Mouse (Mus musculus) embryonic facial prominence, embryonic 13.5 days (tissue): ENCODE measurements around the gene Dusp3. TPM values are rescaled to one million over a fixed set of nuclear protein-coding genes. Genes with fewer than 3 reads are reported as not detected.
"Not testable (repeated sequence)": the region's sequence is repeated elsewhere in the genome, so short reads cannot be mapped to it uniquely, and the experiment has no call there.

Experiments
- ATAC-seq: fragments of 200-750 bp; cut with Nextera tagmentation; 2 replicates; pipeline ENCODE4 v1.8.0; 2017; ENCODE audit warnings: low read depth; ENCODE audit not compliant: insufficient number of reproducible peaks, insufficient read depth, low FRiP score, low TSS enrichment
- H3K27ac ChIP-seq: fragments of 300-500 bp; sonication (generic); 2 replicates; pipeline ENCODE4 v1.5.1; 2015; ENCODE audit warnings: moderate library complexity, mild to moderate bottlenecking, inconsistent platforms
- H3K27me3 ChIP-seq: fragments of 300-500 bp; sonication (generic); 2 replicates; pipeline ENCODE4 v1.6.1; 2015; ENCODE audit warnings: mild to moderate bottlenecking, inconsistent platforms
- H3K36me3 ChIP-seq: fragments of 300-500 bp; sonication (generic); 2 replicates; pipeline ENCODE4 v1.6.1; 2015; ENCODE audit warnings: mild to moderate bottlenecking, inconsistent platforms
- H3K4me1 ChIP-seq: fragments of 300-500 bp; sonication (generic); 2 replicates; pipeline ENCODE4 v1.6.1; 2015; ENCODE audit warnings: inconsistent platforms
- H3K4me2 ChIP-seq: fragments of 300-500 bp; sonication (generic); 2 replicates; pipeline ENCODE4 v1.6.1; 2015; ENCODE audit warnings: moderate library complexity, mild to moderate bottlenecking, inconsistent platforms
- H3K4me3 ChIP-seq: fragments of 300-500 bp; sonication (generic); 2 replicates; pipeline ENCODE4 v1.5.1; 2015; ENCODE audit warnings: mild to moderate bottlenecking, inconsistent platforms
- H3K9ac ChIP-seq: fragments of 300-500 bp; sonication (generic); 2 replicates; pipeline ENCODE4 v1.6.1; 2015; ENCODE audit warnings: mild to moderate bottlenecking, inconsistent platforms
- H3K9me3 ChIP-seq: fragments of 300-500 bp; sonication (generic); 2 replicates; pipeline ENCODE4 v1.6.1; 2016; ENCODE audit warnings: inconsistent platforms
- WGBS: fragments of 180-500 bp; shearing (Covaris S2); methylation state at CpG from one replicate; pipeline ENCODE4 v1.1.7; 2015; ENCODE audit warnings: mixed read lengths; 5-methylcytosine and 5-hydroxymethylcytosine counted together
- polyA plus RNA-seq: library from polyadenylated mRNA; unstranded; fragments of >200 nt; fragmentation: Nextera tagmentation; extraction: Ambion mirVana; gene quantifications from 2 replicates; pipeline ENCODE4 v1.2.1, GENCODE M21; 2015

Dusp3 gene
- polyA plus RNA-seq, 1 experiment from 2014 or later = 12.1 TPM

DNA sequence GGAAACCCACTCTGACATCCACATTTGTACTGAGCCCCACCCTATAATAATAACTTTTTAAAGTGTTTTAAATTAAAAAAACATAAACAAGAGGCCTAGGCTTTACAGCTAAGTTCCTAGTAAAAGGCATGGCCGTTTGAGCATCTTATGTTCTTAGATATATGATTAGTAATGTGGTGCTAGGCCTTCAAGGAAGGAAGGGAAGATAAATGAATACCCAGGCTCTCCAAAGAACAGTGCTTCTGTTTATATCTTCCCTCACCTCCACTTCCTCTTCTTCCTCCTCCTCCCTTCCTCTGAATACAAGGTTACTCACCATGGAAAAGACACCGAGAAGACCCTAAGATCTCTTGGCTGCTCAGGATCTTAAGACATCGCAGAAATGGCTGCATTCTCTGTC is 5.0 kb upstream of the Dusp3 start:
- Histone ChIP-seq H3K27ac (no peak overlapping the region), H3K4me1 (no peaks in the 10 kb centered on the region), H3K9ac (no peak overlapping the region), H3K4me2 (no peak overlapping the region), H3K9me3 (no peaks in the 10 kb centered on the region), H3K4me3 (no peak overlapping the region), H3K36me3 (no peaks in the 10 kb centered on the region), H3K27me3 (peaks cover 6% of the 10 kb centered on the region; the same call in 1 of the 2 replicates)
- no peak for ATAC-seq
- WGBS = 73% methylated on average over 3 of the region's 3 CpGs

DNA sequence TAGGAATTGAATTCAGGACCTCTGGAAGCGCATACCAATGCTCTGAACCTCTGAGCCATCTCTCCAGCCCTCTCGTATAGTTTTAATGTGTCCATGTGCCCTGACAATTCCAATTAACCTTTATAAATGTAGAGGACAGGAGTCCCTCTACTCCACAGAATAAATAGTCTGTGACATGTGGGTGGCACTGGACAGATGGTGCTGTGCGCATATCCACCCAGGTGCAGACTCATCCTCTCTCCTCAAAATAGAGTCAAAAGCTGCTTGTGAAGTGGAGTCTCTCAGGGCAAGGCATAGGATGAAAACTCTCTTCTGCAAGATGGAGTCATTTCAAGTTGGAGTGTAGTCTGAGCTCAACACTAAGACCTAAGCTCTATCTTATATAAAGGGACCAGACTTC is 3.4 kb upstream of the Dusp3 start:
- no peaks in the 10 kb centered on the region for H3K36me3 ChIP-seq
- ATAC-seq = no peak
- H3K27ac ChIP-seq = no peak overlapping the region
- H3K4me3 ChIP-seq = no peak overlapping the region
- H3K27me3 ChIP-seq = peaks cover 6% of the 10 kb centered on the region; the same call in 1 of the 2 replicates
- H3K4me2 ChIP-seq = no peak overlapping the region
- no peaks in the 10 kb centered on the region for H3K9me3 ChIP-seq
- 80% methylated on average over 3 of the region's 3 CpGs for WGBS
- peaks cover 10% of the 10 kb centered on the region for H3K4me1 ChIP-seq
- H3K9ac ChIP-seq = no peak overlapping the region

DNA sequence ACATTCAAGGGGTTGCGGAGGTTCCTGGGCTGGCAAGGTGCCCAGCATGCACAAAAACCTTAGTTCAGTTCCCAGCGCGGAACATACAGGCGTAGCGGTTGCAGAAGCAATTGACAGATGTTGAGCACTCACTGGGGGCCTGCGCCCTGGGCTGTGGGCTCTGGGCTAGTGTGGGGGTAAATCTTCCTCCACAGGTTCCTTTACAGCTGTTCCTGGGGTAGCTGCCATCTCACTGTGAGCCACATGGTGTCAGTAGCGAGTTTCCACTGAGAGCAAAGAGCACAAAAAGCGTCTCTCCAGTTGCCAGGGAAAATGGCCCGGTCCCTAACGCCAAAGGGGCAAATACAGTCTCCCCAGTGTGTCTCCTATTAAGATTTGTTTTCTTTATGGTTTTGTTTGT is 823 bp downstream of the Dusp3 start:
- Histone ChIP-seq H3K27me3 (peaks cover 10% of the 10 kb centered on the region; the same call in 1 of the 2 replicates), H3K4me3 (0 out of 2 replicates have a peak overlapping the region, but pooled peaks have one; percentile 7), H3K27ac (no peak overlapping the region), H3K4me2 (peak overlapping the region; percentile 30; the same call in 1 of the 2 replicates), H3K36me3 (no peaks in the 10 kb centered on the region), H3K9me3 (no peaks in the 10 kb centered on the region), H3K4me1 (peaks cover 20% of the 10 kb centered on the region), H3K9ac (no peak overlapping the region)
- ATAC-seq = no peak
- WGBS = 3% methylated on average over 10 of the region's 10 CpGs

DNA sequence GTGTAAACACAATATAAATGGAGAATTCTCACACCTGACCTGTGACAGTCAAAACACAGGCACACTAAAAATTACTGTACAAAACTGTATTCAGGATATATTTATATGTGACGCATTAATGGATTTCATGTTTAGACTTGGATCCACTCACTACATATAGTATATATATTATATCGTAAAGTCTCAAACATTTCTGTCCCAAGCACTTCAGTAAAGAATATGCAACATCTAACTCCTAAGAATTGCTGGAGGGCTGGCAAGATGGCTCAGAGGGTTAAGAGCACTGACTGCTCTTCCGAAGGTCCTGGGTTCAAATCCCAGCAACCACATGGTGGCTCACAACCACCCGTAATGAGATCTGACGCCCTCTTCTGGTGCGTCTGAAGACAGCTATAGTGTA is 1.4 kb downstream of the Dusp3 start:
- Histone ChIP-seq H3K27me3 (peaks cover 10% of the 10 kb centered on the region; the same call in 1 of the 2 replicates), H3K4me1 (peaks cover 20% of the 10 kb centered on the region)
- H3K9me3 ChIP-seq, ATAC-seq, H3K27ac ChIP-seq, H3K36me3 ChIP-seq, H3K4me3 ChIP-seq, H3K9ac ChIP-seq, H3K4me2 ChIP-seq: not testable (repeated sequence)
- WGBS = 64% methylated on average over 6 of the region's 6 CpGs

DNA sequence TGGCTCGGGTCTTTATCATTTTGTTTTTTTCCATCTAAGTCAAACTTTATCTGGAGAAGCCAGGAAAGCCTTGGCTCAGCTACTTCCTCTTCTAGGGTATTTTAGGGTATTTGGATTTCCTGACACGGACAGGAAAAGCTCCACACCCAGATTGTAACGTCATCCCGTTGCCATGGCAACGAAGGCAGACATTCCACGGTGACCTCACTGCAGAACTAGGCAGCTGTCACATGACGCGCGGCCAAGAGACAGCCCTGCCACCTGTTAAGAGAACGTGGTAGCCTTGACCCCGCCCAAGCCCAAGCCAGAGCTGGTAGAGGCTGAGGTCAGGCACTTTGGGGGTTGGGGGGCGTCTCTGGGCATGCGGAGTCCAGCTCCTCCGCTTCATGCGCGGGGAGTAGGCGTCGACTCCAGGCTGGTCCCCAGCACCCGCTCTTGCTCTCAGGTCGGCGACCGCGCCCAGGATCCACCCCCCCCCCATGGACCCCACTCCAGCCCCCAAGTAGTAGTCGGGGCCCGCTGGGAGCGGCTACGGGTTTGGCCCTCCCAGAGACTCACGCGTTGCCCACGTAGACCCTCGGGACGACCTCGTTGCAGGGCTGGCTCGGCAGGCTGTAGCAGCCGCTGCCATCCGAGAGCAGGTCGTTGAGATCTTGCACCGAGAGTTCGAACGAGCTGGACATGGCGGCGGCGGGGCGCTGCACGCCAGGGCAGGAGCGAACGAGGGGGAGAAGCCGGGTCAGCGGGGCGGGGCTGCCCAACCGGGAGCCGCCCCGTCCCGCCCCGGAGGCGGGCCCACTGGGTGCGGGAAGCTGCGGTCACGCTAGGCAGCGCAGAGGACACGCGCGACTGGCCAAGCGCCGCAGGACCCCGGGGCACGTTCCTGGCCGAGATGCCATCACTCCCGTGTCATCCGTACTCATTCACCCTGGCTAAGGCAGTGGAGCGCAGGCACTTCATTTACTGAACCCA is 2.5 kb downstream of the Dusp3 start, which contains the start of gene Cfap97d1:
Gene Cfap97d1 (plus strand): TSS at position 226 of the 972 bp plus-strand sequence.
- peak within 1 kb of the TSS; percentile 66 for H3K4me3 ChIP-seq
- ATAC-seq = peak; percentile 67
- peak within 1 kb of the TSS; percentile 99 for H3K4me2 ChIP-seq
- peaks cover 20% of the 10 kb centered on the region for H3K4me1 ChIP-seq
- no peaks in the 10 kb centered on the region for H3K9me3 ChIP-seq
- H3K27me3 ChIP-seq = peaks cover 10% of the 10 kb centered on the region; the same call in 1 of the 2 replicates
- peak within 1 kb of the TSS; percentile 75 for H3K9ac ChIP-seq
- H3K27ac ChIP-seq = peak within 1 kb of the TSS; percentile 11; the same call in 1 of the 2 replicates
- no peaks in the 10 kb centered on the region for H3K36me3 ChIP-seq
- WGBS = 1% methylated on average over 68 of the region's 71 CpGs

DNA sequence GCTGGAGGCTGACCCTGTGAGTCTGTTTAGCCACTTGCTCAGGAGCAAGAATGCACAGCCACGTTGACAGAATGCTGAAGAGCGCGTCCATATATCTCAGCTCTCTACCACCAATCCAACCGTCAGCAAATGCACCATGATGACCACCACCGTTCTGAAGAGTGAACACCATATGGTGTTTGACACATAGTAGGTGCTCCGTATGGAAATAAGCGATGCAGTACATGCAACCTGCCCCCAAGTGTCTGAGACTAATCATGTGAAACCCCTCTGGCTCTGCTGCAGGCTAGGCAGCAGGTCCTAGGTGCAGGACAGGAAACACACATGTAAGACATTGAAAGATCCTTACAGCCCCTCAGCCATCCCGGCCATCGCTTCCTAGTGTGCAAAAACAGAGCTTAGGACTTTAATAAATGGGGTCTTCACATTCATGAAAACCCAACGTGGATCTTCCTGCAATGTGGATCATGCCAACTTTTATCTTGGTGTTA is 3.3 kb downstream of the Dusp3 start:
- Histone ChIP-seq H3K9me3 (no peaks in the 10 kb centered on the region), H3K27me3 (peaks cover 10% of the 10 kb centered on the region; the same call in 1 of the 2 replicates), H3K27ac (no peak overlapping the region), H3K4me1 (peaks cover 20% of the 10 kb centered on the region), H3K36me3 (no peaks in the 10 kb centered on the region), H3K4me2 (peak overlapping the region; percentile 99), H3K4me3 (no peak overlapping the region; the same call in 1 of the 2 replicates), H3K9ac (no peak overlapping the region)
- 71% methylated on average over 10 of the region's 10 CpGs for WGBS
- no peak for ATAC-seq

DNA sequence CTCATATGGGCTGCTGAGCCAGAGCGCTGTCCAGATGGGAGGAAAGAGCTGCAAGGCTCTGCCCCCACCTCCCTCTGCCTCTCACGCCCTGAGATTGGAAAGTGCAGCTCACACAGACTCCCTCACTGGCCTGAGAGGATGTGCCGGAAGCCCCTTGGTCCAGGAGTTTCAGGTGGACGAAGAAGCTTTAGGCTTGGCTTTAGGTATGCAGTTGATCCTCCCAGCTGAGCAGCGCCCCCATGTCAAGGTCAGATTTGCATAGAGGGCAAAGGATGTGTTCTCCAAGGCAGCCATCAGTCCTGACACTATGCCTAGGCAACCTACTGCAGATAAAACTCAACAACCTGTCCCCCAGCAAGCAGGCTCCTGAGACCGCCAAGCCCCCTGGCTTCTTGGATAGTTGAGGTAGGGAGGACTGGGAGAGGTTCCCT is 3.8 kb downstream of the Dusp3 start:
- H3K4me2 ChIP-seq = no peak overlapping the region; the same call in 1 of the 2 replicates
- H3K27ac ChIP-seq = no peak overlapping the region
- H3K4me1 ChIP-seq = peaks cover 20% of the 10 kb centered on the region
- H3K9ac ChIP-seq = no peak overlapping the region
- no peaks in the 10 kb centered on the region for H3K36me3 ChIP-seq
- peaks cover 10% of the 10 kb centered on the region; the same call in 1 of the 2 replicates for H3K27me3 ChIP-seq
- no peak for ATAC-seq
- H3K4me3 ChIP-seq = no peak overlapping the region
- WGBS = 53% methylated on average over 6 of the region's 6 CpGs
- H3K9me3 ChIP-seq = no peaks in the 10 kb centered on the region

DNA sequence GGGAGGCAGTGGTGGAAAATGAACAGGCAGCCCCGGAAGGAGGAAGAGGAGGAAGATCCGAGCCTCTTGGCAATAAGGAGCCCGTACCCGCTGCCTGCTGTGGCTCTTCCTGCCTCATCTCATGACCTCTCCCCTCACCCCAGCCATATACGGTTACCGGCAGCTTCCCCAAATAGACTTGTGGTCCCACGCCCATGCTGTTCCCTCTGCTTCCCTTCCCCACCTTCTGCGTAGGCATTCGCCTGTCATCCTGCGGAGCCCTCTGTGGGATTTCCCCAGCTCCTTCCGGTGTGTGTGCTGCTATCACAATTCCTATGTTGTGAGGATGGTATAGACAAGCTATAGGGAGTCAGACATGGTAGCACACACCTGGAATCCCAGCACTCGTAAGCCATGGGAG is 5.0 kb downstream of the Dusp3 start:
- Histone ChIP-seq H3K4me2 (no peak overlapping the region), H3K4me3 (no peak overlapping the region), H3K4me1 (peaks cover 20% of the 10 kb centered on the region), H3K27ac (no peak overlapping the region), H3K36me3 (no peaks in the 10 kb centered on the region), H3K9me3 (no peaks in the 10 kb centered on the region), H3K9ac (no peak overlapping the region), H3K27me3 (0 out of 2 replicates have a peak, but pooled peaks cover 4% of the 10 kb centered on the region)
- no peak for ATAC-seq
- WGBS = 67% methylated on average over 12 of the region's 12 CpGs

DNA sequence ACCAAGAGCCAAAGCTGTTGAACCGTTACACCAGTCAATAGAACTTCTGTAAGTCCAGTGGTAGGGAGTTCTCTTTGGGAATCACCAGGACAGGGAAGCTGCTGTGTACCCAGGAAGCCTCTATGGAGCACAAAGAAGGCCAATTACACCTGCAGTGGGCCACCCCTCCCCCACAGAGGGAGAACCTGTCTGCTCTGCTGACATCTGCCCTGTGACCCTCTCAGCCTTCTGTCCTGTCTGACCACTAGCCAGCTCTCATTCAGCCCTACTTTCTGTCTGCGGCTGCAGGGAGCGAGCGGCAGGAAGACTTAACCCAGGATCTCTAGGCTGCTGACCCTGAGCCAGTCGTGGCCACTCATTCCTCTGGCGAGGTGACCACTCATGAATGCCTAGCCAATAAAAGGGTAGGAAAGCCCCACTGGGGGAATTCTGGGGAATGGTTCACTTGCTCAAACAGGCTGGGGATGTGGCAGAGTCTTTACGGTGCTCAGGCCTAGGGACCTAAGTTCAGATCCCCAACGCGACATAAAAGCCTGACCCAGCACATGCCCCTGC is 6.1 kb downstream of the Dusp3 start:
- H3K27ac ChIP-seq = no peak overlapping the region
- ATAC-seq = no peak
- H3K4me1 ChIP-seq = peaks cover 11% of the 10 kb centered on the region
- H3K27me3 ChIP-seq = 0 out of 2 replicates have a peak, but pooled peaks cover 4% of the 10 kb centered on the region
- no peak overlapping the region for H3K4me3 ChIP-seq
- H3K9me3 ChIP-seq = no peaks in the 10 kb centered on the region
- H3K36me3 ChIP-seq = no peaks in the 10 kb centered on the region
- H3K9ac ChIP-seq = no peak overlapping the region
- H3K4me2 ChIP-seq = no peak overlapping the region
- WGBS = 67% methylated on average over 9 of the region's 9 CpGs

DNA sequence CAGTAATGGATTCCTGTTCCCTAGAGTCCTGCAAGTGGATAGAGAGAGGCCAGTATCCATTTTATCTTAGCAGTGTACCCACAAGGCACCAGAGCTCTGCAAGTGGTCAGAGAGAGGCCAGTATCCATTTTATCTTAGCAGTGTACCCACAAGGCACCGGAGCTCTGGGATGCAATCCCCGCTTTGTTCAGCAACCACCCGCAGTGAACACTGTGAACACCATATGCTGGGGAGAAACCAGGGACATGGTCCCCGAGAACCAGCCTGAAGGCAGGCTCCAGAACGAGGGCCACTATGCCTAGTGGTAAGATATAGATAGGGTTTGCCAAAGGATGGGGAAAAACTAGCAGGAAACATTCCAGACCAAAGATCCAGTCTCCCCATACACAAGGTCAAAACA is 7.7 kb downstream of the Dusp3 start:
- WGBS = 87% methylated on average over 5 of the region's 5 CpGs

DNA sequence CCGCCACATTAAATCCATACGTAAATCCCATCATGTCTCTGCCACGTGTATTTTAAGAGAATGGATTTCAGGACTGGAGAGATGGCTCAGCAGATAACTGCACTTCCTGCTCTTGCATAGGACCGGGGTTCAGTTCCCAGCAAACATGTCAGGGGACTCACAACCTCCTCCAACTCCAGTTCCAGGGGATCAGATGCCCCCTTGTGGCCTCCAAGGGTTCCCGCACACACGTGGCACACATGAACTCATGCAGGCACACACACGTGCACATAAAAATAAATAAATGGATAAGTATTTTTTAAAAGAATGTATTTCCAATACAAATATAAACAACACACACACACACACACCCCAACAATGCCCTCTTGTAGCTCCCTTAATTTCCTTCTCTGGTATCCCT is 9.9 kb downstream of the Dusp3 start:
- Histone ChIP-seq H3K27ac (no peak overlapping the region), H3K36me3 (no peaks in the 10 kb centered on the region), H3K4me2 (no peak overlapping the region), H3K4me3 (no peak overlapping the region), H3K27me3 (no peaks in the 10 kb centered on the region), H3K9ac (no peak overlapping the region), H3K4me1 (no peaks in the 10 kb centered on the region; the same call in 1 of the 2 replicates), H3K9me3 (no peaks in the 10 kb centered on the region)
- ATAC-seq = no peak
- 91% methylated on average over 7 of the region's 7 CpGs for WGBS

More for the DNA sequence above, 7.7 kb downstream of the Dusp3 start:
- Histone ChIP-seq H3K4me2 (no peak overlapping the region), H3K27ac (no peak overlapping the region), H3K9me3 (no peaks in the 10 kb centered on the region), H3K4me3 (no peak overlapping the region), H3K4me1 (peaks cover 3% of the 10 kb centered on the region), H3K36me3 (no peaks in the 10 kb centered on the region), H3K9ac (no peak overlapping the region), H3K27me3 (no peaks in the 10 kb centered on the region)
- ATAC-seq = no peak
